Mouse (Mus musculus) embryo, embryonic 10 days (tissue): ENCODE results near the gene Ddx39.

Source experiments
- DNase-seq: peaks from one replicate; pipeline ENCODE4 v3.0.0-alpha.2; 2015; ENCODE audit warnings: low spot score

The Ddx39 gene

DNA sequence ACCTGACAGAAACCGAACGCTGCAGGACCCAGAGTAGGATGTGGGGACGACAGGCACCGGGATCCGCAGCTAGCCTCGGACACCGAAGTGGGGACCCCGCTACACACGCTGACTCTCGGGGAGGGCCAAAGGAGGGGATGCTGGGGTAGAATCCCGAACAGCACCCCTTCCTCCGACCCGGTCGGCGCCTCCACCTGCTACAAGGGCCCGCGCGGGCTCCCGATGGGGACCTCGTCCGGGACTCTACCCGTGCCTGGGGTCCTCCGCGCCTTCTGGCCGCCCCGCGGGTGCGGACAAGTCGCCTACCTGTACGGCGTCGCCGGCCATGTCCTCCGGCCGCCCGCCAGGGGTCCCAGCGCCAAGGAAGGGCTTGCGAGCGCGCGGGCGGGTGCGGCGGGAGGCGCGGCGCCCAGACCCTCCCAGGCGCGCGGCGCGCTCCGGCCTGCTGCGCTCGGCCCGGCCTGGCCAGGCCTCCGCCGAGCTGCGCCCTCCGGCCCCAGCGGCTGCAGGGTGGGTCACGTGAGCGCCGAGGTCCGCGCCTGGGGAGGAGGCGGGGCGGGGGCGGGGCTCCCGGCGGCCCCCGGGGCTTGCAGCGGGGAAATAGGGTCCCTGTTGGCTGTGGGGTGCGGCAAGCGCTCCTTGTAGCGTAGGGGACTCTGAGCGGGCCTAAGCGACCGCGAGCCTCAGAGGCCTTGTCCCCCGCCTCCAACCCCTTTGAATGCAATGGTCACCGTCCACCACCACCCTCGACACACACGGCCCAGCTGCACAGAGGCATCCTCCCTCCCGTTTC is 16.1 kb upstream of the Ddx39 start, which contains the start of gene Pkn1:
TSS of gene Pkn1 (minus strand) at position 519 of the 793 bp plus-strand sequence.
- DNase-seq, result peak; percentile 79

DNA sequence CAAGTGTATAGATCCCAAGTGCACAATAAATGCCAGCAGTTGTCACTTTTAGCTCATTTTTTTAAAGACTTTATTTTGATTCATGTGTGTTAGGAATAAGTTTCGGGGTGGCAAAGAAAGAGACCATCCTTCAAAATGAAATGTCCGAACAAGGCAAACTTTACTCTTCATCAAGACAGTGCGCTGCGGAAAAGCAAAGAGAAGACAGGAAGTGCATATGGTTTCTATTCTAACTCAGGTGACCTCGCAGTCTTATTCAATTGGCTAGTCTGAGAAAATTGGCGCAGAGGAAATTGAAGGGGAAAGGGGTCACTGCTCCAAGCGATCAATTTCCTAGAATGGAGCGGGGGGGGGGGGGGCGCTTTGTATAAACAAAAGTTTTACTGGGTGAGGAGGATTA is 15.4 kb upstream of the Ddx39 start:
- DNase-seq, result peak; percentile 65

DNA sequence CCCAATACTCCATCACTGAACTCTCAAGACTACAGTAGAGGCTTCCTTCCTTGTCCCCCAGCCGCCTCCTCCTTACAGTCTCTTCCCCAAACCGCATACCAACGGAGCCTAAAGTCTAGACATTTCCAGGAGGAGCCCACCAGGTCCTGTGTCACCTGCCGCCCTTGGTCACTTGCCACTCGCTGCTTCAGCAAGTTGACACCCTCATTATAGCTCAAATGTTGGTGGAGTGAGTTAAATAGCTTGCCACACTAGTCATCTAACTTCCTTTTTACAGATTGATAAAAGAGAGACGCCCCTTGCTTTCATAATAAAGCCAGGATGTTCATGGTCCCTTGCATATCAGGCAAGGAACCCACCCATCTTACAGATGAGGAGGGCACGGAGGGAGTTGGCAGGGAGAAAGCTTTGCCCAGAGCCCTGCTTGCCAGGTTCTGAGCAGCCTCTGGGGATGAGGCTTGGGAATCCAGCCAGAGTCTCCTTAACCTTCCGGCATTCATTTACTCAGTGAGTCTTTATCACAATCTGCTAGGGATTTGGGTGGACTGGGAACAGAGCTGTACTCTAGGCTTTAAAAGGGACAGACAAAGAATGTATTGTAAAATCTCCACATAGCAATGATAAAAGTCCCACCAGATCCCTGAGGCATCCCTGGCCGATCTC is 14.4 kb upstream of the Ddx39 start:
- DNase-seq, result no peak

DNA sequence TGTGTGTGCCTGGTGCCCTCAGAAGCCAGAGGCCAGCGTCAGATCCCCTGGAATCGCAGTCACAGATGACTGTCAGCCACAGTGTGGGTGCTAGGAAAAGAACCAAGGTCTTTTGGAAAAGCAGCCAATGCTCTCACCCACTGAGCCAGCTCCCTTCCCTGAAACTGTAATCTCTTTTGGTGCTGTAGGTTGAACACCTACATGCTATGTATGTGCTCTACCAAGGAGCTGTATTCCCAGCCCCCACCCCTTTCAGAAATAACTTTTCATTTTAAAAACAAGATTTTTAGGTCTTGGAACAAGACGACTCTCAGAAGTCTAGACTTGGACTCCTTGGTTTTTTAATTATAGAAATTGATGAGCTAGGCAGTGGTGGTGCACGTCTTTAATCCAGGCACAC is 11.6 kb upstream of the Ddx39 start:
- DNase-seq, result no peak

DNA sequence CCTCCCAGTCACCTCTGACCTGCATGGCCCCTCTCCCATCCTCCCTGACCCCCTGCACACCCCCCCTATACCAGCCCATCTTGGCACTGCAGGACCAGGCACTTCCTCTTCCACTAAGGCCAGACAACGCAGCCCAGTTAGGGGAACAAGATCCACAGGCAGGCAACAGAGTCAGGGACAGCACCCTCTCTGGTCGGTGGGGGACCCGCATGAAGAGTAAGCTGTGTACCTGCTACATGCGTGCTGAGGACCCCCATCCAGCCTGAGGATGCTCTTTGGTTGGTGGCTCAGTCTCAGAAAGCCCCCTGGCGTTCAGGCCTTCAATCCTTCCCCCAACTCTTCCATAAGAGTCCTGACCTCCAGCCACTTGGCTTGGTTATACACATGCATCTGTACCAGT is 8.6 kb upstream of the Ddx39 start:
- no peak for DNase-seq

DNA sequence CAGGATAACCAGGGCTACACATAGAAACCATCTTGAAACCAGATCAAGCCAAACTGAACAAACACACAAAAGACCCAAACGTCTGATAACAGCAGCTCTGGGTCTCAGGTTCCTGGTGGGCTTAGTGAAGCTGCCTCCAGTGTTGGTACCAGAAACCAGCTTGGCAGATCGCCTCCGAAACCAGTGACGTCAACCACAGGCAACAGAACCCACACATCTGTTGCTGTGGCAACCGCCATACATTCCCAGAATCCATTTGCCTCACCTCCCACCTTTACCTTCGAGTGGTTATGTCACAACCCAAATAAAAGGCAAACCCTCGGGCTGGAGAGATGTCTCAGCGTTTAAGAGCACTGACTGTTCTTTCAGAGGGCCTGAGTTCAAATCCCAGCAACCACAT is 7.4 kb upstream of the Ddx39 start:
- DNase-seq, result no peak

DNA sequence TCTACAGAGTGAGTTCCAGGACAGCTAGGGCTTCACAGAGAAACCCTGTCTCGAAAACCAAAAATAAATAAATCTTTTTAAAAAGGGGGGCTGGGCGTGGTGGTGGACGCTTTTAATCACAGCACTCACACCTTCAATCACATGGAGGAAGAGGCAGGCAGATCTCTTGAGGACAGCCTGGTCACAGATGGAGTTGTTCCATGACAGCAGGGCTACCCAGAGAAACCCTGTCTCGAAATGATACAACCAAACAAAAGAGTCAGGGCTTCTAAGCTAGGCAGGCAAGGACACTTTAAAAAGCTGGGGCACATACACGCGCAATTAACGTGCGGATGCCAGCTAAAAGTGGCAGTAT is 324 bp upstream of the Ddx39 start:
- no peak for DNase-seq

DNA sequence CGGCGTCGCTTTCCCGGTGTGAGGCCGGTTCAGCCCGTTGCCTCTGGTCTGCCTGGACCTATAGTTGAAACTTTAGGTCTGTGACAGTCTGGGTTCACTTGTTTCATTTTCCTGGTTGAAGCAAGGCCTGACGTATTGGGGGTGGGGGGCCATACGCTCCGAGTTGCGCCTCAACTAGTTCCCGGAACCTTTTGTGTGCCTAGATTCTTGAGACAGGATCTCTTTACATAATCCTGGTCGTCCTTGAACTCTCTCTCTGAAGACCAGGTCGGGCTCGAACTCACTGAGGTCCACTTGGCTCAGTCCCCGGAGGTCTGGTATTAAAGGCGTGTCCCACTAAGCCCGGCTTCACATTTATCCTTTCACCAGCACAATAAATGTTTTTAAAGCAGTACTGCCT is 794 bp downstream of the Ddx39 start:
- DNase-seq, result no peak

DNA sequence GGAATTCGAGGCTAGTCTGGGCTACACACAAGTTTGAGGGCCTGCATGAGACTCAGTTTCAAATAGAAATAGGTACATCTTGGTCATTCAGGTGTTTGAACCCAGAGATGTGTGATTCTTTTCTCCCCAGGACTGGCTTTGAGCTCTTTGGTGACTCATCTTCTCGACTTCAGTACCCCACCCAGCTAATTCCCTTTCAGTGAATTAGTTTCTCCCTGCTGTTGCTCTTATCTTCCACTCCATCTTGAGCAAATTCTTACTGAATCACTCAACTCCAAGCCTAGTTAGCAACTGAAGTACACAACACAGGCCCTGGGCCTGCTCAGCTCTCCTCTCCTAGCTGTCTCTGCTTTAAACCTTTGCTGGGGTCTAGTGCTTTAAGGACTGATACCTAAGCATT is 1.6 kb downstream of the Ddx39 start:
- no peak for DNase-seq

DNA sequence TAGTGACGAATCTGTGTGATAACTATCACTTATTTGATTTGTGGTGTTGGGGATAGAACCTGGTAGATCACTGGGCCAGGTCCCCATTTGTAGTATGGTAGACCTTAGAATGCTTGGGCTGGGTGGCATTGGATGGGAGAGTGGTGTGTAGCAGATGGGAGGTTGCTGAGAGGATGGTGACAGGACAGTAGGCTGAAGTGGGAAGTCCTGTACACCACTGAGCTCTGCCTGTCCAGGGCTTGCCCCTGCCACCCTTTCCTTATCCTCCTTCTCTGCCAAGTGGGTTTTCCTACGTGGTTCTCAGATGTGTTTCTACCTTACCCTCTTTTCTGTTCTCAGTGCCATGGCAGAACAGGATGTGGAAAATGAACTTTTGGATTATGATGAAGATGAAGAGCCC is 4.1 kb downstream of the Ddx39 start:
- no peak for DNase-seq

DNA sequence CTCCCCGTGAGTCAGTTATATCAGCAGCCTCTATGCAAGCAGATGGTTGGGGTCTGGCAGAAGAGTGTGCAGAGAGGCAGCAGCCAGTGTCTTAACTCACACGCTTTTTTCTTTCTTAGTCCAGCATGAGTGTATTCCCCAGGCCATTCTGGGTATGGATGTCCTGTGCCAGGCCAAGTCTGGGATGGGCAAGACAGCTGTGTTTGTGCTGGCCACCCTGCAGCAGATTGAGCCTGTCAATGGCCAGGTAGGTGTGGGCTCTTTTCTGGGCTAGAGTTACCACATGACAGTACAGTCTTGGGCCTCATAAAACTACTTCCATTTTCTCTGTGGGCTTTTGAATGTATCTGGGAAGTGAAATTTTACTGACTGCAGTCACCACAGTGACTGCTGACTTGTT is 4.7 kb downstream of the Ddx39 start:
- no peak for DNase-seq

DNA sequence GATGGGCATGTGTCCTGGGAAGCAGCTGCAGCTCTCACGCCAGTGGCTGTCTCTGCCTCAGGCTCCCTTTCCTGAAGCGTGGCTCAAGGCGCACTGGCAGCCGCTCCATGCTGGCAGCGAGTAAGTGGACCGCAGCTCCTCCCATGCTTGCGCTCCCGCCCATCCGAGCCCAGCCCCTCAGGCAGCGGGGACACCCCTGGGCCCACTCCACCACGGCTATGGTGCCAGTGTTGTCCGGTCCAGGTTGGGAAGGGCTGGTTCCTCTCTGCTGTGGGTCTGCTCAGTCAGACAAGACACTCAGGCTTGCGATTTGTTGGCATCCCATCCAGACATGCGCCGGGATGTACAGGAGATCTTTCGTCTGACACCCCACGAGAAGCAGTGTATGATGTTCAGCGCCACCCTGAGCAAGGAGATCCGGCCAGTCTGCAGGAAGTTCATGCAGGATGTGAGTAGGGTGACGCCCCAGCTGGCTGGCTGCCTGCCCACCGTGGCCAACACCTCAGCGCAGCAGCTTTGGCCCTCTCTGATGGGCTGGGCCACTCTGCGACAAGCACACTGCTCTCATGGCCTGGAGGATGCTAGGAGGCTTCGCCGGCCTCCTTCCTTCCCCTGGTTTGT is 6.5 kb downstream of the Ddx39 start:
- no peak for DNase-seq

DNA sequence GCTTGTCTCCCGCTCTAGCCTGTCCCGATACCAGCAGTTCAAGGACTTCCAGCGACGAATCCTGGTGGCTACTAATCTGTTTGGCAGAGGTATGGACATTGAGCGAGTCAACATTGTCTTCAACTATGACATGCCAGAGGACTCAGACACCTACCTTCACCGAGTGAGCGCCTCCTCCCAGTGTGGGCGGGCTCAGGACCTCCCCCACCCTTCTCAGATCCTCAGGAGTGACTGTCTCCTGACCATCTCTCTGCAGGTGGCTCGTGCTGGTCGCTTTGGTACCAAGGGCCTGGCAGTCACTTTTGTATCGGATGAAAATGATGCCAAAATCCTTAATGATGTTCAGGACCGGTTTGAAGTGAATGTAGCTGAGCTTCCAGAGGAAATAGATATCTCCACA is 7.7 kb downstream of the Ddx39 start:
- DNase-seq, result no peak

DNA sequence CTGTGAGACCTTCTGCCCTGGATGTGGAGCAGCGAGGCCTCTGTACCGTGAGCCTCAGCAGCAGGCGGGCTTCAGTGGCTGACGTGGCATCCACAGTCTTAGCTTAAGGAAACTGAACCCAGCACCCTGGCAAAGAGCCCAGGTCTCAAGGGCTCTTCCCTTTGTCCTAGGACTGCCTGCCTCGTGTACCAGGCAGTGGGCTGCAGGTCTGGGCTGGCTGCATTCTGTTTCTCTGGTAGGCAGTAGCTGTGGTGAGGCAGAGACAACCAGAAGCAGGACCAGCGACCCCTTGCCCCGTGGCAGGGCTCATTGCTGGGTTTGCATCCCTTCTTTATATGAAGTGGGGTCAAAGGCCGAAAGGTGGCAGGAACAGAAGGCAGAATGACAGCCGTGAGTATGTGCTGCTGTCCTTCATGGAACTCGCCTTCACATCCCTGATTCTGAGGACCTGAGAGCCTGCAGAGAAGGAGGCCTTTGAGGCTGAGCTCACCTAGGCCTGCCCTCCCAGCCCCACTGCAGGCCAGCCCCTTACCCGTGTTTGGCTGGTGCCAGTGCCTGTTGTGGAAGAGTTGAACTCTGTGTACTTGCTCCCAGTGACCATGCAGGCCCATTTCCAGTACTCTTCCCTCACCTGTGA is 8.6 kb downstream of the Ddx39 start:
- no peak for DNase-seq

DNA sequence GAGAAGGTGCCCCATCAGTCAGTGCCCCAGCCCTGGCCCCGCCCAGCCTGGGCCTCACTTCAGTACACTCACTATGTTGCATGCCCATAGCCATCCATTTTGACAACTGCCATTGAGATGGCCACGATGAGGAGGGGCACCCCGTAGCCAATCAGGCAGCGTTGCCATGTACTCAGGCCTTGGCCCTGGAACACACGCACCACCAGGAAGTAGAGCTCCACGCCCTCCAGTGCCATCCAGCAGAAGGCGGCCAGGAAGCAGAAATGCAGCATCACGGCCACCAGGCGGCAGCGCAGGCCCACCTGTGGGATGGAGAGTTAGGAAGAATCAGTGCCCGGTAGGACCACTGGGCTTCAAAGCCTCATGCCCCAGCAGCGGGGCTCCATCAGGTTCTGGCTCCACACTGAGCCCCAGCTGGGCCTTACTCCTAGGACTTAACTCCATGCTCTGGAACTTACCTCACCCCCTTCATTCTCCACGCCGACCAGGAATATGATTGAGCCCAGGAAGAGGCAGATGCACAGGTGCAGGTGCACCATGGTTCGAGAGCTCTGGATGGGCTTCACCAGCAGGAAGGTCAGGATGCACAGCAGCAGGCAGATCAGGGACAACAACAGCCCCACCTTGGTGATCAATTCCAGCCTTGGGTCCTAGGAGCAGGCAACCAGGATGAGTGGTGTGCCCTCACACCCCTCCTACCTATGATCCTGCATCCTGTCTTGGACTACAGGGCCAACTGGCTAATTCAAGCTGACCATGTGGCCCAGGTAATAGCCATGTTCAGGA is 9.9 kb downstream of the Ddx39 start:
- peak; percentile 83 for DNase-seq

DNA sequence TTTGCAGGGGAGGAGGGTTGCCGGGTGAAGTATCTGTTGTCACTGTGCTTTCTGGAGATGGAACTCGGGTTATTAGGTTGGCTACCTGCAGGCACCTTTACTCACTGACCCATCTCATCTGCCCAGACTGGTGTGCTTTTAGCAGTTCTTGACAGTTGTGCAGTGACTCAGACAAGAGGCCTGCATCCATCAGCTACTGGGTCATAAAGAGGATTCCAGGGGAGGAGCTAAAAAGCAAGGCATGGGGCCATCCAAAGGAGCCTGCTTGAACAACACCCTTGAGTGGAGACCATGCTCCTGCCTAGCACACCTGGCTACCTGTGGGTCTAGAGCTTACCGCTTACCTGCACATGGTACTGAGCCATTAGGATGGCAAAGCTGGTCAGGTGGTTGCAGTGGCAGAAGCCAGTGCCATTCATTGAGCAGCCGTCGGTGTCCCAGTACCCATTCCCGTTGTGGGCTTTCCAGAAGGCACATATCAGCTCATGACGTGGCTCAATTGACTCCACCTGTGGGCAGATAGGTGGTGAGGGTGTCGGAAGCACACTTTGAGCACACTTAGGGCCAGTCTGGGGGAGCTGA is 10.6 kb downstream of the Ddx39 start:
- no peak for DNase-seq

DNA sequence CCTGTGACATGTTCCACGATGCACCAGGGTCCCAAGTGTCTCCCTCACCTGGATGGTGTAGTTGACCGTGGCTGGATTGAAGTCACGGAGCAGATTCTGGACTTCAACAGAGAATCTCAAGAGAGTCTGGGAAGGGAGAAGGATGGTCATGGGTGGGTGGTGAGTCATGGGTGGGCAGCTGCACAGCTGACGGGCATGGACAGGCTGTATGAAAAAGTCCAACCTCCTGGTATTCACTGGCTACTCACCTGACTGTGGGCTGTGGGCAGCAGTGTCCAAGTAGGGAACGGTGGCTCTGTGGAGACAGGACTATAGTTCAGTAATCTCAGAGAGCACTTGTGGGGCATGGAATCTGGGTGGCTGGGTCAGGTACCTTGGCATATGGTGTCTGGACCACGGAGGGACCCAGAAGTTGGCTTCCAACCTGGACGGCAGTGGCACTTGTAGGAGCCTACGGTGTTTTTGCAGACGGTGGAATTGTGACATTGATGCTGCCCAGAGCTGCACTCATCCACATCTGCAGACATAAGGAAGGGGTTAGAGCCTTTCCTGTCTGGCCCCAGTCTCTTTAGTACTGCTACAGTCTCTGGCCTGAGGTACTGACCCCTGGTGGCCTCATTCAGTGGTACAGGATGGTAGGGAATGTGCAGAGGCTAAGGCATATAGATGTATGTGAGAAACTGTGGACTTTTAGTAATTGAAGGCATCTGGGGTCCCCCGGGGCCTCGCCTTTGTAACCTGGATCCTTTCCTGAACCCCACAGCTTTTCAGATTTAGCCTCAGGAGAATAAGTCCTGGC is 14.2 kb downstream of the Ddx39 start:
- DNase-seq, result peak; percentile 75

DNA sequence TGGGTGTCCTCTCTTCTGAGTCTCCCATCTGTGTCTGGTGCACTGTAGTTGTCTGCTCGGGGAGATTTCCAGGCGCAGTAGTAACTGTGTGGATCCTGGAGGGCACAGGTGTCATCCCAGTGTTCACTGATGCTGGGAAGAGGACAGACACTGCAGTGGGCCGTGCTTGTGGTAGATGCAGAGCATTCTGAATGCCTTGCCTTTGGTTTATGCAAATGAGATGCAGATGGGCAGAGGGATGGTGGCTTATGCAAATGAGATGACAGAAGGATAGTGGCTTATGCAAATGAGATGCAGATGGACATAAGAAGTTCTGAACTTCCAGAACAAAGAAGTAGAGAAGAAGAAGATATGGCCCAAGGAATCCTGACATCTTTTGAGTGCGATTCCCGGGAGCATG is 16.9 kb downstream of the Ddx39 start:
- DNase-seq, result no peak

DNA sequence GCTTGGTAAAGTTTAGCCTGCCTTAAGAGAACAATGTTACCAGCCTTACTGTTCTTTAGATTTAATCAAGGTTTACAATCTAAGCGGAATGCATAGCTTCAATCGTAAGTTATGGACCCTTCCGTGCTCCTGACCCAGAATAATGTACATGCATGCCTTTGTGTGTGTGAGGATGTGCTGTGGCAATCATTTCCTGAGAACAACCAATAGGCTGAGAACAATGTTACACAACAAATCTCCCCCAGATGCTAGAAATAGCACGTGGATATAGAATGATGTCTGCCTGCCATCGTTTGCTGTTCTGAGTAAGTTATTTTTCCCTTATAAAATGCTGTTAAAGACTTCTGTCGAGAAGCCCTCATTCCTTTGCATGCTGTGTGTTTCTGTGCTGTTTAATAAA is 17.9 kb downstream of the Ddx39 start:
- DNase-seq, result no peak

DNA sequence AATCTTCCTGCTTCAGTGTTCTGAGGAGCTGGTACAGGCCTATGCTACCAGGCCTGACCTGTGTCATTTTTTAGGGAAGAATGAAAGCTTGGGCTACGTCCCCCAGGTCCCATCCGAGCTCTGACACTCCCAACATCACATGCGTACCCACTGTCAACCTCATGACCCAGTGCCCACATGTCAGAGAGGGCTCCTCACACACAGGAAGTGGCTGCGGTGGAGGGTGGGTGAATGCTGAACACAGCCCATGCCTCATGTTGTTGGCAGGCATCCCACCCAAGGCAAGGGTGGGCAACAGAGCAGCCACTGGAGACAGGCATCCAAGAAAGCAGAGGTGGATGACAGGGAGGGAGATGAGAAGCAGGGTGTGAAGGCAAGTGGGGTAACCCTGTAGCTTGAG is 21.7 kb downstream of the Ddx39 start:
- DNase-seq, result no peak

DNA sequence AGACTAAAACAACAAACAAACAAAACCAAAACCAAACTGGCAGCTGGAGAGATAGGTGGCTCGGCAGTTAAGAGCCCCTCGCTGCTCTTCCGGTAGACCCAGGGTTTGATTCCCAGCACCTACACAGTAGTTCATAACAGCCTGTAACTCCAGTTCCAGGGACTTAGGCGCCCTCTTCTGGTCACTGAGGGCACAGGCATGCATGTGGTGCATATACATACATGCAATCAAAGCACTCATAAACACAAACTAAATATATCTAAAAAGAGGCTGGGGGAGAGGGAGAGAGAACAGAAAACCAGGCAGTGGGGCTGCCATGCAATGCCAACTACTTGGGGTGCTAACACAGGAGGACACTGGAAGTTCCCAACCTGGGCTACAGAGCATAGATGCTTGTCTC is 22.4 kb downstream of the Ddx39 start:
- no peak for DNase-seq
